Mouse (Mus musculus) G1E-ER4 (cell line): ENCODE data around the gene Tfrc. TPM values are rescaled to one million over a fixed set of nuclear protein-coding genes. Genes with fewer than 3 reads are reported as not detected.

Experiments
- GATA1 ChIP-seq: IDR thresholded peaks from one replicate; pipeline ENCODE4 v1.8.0; 2012; ENCODE audit warnings: low read length, inconsistent platforms
- polyA plus RNA-seq: library from polyadenylated mRNA; stranded (reverse); fragments of >175 nt; gene quantifications from 2 replicates; pipeline ENCODE4 v1.2.3, GENCODE M21; 2012

Tfrc gene
- polyA plus RNA-seq, 1 experiment, result 18.2 TPM

DNA sequence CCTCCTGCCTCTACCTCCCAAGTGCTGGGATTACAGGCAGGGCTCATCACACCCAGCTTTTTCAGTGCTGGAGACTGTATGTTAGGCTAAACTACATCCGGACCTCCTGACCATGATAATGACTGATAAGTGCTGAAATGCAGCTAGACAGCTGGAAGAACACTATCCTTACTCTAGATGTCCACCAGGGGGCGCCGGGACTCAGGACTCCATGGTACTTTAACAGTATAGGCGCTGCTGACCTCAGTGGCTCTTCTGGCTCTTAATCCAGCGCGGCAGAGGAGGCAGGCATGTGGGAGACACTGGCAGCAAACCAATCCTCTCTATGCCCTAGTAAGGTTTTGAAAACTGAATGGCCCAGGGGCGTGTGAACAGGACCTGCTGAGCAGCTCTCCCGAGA, 29.8 kb downstream of the Tfrc start:
- TF ChIP-seq GATA1, result peak; percentile 14

DNA sequence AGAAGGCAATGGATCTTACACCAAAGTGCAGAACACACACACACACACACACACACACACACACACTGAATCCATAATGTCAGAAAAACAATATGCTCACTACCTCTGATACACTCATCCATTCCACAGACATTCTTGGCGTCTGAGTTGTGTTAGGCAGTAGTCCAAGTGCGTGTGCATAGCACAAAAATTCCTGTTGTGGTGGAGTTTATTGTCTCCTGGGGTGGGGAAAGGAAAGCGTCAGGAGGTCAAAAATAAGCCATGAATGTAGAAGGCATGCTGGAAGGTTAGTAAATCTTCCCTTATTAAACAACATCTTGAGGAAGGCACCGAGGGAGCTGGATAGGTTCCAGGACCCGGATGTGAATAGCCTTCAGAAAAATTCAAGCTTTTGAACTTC, 31.4 kb downstream of the Tfrc start:
- TF ChIP-seq GATA1, result no peak

- TF ChIP-seq GATA1, result no peak
Observed at GRCm38 (mm10) chr16:32641440-32642219, 32.9 kb downstream of the Tfrc start.

- TF ChIP-seq GATA1, result no peak
Observed at GRCm38 (mm10) chr16:32642280-32642679, 33.6 kb downstream of the Tfrc start.

DNA sequence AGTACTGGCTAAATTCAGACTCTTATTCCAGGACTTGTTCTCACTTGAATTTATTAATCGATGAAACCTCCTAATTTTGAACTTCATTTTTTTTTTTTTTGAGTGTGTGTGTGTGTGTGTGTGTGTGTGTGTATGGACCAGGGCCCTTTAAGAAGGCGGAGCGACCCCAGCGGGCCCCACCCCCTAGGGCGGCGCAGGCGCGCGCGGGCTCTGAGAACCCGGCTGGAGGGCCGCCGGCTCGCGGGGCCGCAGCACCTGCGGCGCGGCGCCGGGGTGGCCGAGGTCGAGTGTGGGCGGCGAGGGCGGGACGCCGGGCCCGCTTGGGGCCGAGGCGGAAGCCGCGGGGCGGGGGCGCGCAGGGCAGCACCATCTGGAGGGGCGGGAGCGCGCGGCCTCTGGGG, 34.9 kb downstream of the Tfrc start, which contains the start of gene Tnk2:
Tnk2 (plus strand) TSS at position 214 of the 401 bp plus-strand sequence.
- no peak for TF ChIP-seq GATA1

DNA sequence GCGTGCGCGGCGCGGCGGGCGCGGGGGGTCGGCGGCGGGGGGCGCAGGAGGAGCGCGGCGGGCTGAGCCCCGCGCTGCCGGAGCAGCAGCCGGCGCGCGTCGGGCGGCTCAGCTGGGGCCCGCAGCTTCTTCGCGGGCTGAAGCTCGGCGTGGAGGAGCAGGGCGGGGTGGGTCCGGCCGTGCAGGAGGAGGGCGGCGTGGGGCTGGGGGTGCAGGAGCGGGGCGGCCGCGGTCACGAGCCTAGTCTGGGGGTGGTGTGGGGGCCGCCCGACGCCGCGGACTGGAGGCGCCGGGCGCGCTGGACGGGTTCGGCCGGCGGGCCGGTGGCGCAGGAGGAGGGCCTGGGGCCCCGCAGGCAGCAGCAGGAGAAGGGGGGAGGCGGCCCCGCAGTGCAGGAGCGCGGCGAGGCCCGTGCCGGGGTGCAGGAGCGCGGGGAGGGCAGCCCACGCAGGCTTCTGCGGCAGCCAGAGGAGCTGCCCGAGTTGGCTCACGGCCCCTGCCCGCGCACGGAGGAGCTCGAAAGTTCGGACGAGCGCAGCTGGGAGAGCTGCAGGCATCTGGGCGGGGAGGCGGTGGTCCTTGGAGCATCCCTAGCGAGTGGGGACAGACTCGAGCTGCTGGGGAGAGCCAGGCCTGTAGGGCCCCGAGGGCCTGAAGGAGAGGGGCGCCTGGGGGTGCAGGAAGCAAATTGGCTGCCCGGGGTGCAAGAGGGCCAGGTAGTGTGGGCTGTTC, 35.5 kb downstream of the Tfrc start:
- no peak for TF ChIP-seq GATA1

DNA sequence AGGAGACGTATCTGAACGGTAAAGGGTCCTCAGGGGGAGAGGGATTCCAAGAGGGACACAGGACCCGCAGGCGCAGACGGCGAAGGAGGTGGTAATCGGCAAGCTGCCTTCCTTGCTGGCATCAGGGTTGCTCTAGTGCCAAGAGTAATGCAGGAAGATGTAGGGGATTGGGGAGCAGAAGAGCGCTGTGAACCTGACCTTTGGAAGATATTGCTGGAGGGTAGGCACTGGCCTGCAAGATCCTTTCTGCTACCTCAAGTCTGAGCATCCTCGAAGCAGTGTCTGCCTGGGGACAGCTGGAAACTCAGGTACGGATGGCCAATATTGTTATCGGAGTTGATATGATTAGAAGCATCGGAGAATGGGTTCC, 36.1 kb downstream of the Tfrc start:
- TF ChIP-seq GATA1, result no peak

- TF ChIP-seq GATA1, result peak; percentile 2
Observed at GRCm38 (mm10) chr16:32645361-32645914, 36.7 kb downstream of the Tfrc start.

DNA sequence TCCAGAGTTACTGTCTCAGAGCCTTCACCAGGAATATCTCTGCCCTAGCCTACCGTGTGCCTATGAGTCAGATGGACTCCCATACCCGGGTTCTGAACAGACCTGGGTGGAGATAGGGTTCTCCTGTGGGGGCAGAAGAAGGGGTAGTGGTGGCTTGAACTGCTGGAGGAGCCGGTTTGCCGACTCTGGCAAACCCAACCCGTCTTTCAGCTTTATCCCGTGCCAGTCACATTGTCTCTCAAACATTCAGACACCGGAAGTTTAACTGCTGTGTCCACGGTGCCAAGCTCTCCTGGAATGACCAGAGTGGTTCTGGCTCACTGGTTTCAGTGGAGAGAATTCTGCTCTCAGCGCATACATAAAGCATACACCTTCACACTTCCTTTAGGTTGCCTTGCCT, 37.3 kb downstream of the Tfrc start:
- TF ChIP-seq GATA1, result no peak

- TF ChIP-seq GATA1, result no peak
Observed at GRCm38 (mm10) chr16:32647712-32648111, 39.0 kb downstream of the Tfrc start.

DNA sequence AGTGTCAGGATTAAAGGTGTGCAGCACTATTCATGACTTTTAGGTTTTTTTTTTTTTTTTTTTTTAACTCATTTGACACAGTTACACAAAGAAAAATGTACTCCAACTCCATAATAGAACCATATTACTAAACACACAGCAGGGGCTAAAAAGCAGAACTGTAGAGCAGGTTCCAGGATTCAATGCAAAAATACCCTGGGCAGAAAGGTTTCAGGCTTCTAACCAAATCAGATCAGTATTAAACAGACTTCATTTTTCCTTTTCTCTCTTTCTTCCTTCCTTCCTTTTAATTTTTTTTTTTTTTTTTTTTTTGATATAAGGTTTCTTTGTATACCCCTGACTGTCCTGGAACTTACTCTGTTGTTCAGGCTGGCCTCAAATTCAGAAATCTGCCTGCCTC, 41.7 kb downstream of the Tfrc start:
- TF ChIP-seq GATA1, result no peak

- no peak for TF ChIP-seq GATA1
Observed at GRCm38 (mm10) chr16:32650974-32651618, 42.4 kb downstream of the Tfrc start.

DNA sequence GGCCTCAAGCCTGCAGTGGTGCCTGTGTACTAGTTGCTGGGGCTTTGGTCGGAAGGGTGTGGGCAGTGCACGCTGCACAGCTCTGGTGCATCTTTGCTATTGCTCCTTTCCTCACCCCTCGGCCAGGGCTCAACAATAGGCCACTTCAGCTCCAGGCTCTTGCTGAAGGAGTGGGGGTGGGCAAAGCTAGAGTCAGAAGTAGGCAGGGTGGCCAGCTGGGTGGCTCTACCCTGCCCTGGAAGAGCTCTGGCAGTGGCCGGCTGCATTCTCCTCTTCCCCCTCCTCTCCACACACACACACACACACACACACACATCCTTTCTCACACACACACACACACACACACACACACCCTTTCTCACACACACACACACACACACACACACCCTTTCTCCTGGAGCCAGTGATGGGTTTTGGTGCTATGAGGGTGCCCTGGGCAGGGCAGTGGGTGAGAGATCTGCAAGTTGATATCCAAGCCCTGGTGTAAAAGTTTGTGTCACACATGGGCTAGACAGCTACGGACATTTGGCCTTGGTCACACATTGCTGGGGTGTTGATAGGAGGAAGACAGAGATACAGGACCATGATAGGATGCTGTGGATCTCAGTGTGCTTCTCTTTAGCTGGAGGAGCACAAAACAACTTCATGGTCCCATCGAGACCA, 45.5 kb downstream of the Tfrc start:
- no peak for TF ChIP-seq GATA1

GRCm38 (mm10) chr16:32655534-32655933, 46.8 kb downstream of the Tfrc start:
- TF ChIP-seq GATA1, result no peak

DNA sequence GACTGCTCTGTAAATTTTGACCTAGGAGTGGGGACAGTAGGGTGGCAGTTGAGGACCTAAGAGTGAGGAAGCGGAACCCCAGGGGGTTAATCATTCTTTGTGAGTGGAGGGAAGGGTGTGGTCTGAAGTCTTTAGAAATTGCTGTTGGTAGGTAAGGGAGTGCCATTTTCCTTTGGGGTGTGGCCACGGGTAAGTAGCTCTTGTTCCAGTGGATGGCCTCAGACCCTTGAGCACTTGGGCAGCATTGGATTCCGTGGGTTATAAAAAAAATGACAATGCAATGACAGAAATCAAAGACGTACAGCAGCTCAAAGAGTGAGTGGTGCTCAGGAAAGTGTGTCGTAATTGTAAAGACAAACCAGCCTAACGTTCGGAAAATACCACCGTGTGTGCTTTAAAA, 47.6 kb downstream of the Tfrc start:
- no peak for TF ChIP-seq GATA1

- no peak for TF ChIP-seq GATA1
Observed at GRCm38 (mm10) chr16:32656794-32657193, 48.1 kb downstream of the Tfrc start.
